ENCODE assay signal across 31 mouse cellular contexts in genomic region chr4:56686141-56686540, GRCm38 (mm10). TPM values are rescaled to one million over a fixed set of nuclear protein-coding genes. Genes with fewer than 3 reads are reported as not detected.
"Had no signal": no experiment of that assay in that cellular context is flagged by ENCODE, and none has a peak within 500 bp of the region (broad histone marks: within the 10 kb centered on the region; RNA-seq: fewer than 3 reads in every experiment).

No protein-coding gene starts in this region.

- H3K4me3 ChIP-seq: layer of hippocampus, adult 2 months; left cerebral cortex, adult 2 months; liver, embryonic 13.5 days; neural tube, embryonic 12.5 days; neural tube, embryonic 15.5 days had no signal

- H3K27ac ChIP-seq: kidney, postnatal 0 days; layer of hippocampus, adult 2 months; left cerebral cortex, adult 2 months; liver, embryonic 13.5 days; neural tube, embryonic 12.5 days; neural tube, embryonic 15.5 days had no signal

- H3K4me1 ChIP-seq: liver, embryonic 13.5 days had no signal

- H3K27me3 ChIP-seq: neural tube, embryonic 12.5 days; neural tube, embryonic 15.5 days had no signal

- ATAC-seq: intestine, postnatal 0 days had no signal

- H3K9me3 ChIP-seq: liver, embryonic 13.5 days; neural tube, embryonic 12.5 days; neural tube, embryonic 15.5 days had no signal

- H3K36me3 ChIP-seq: liver, embryonic 13.5 days; neural tube, embryonic 12.5 days; neural tube, embryonic 15.5 days had no signal

- H3K4me2 ChIP-seq: liver, embryonic 13.5 days had no signal

- H3K9ac ChIP-seq: liver, embryonic 13.5 days; neural tube, embryonic 12.5 days; neural tube, embryonic 15.5 days had no signal

- DNase-seq: kidney, adult 2 months; kidney, postnatal 25 days; layer of hippocampus, adult 9-11 months; layer of hippocampus, postnatal 36 days; liver, embryonic 13.5 days; lung, adult 2 months; lung, postnatal 14 days; lung, postnatal 4 days; thymus, adult 18-20 months; thymus, postnatal 36 days had no signal

RNA-seq across cellular contexts. Expression of gene Gm26657, which starts 53.7 kb away (rescaled TPM):
- total RNA-seq: layer of hippocampus, adult 2 months; layer of hippocampus, postnatal 36 days; left cerebral cortex, adult 2 months; left cerebral cortex, postnatal 10 days; left cerebral cortex, postnatal 36 days; liver, adult 2 months; megakaryocyte progenitor cell, adult 5-6 weeks; megakaryocyte-erythroid progenitor cell, adult 5-6 weeks had no signal
- polyA plus RNA-seq: intestine, postnatal 0 days; kidney, adult 2 months; kidney, embryonic 14.5 days; kidney, postnatal 0 days; large intestine, adult 2 months; limb, embryonic 11.5 days; limb, embryonic 14.5 days; liver, adult 2 months; liver, embryonic 13.5 days; liver, embryonic 16.5 days; lung, adult 2 months; lung, embryonic 16.5 days; neural tube, embryonic 12.5 days; neural tube, embryonic 15.5 days; small intestine, adult 2 months; spleen, adult 2 months; stomach, embryonic 16.5 days; urinary bladder, adult 2 months had no signal

RNA-seq across cellular contexts. Expression of gene Actl7b, which starts 55.1 kb away (rescaled TPM):
- total RNA-seq: left cerebral cortex, adult 2 months; left cerebral cortex, postnatal 10 days; liver, adult 2 months had no signal
- polyA plus RNA-seq: intestine, postnatal 0 days; kidney, embryonic 14.5 days; kidney, postnatal 0 days; large intestine, adult 2 months; limb, embryonic 11.5 days; liver, adult 2 months; liver, embryonic 13.5 days; liver, embryonic 16.5 days; lung, embryonic 16.5 days; neural tube, embryonic 12.5 days; neural tube, embryonic 15.5 days; small intestine, adult 2 months; spleen, adult 2 months; stomach, embryonic 16.5 days; urinary bladder, adult 2 months had no signal

RNA-seq across cellular contexts. Expression of gene Actl7a, which starts 57.1 kb away (rescaled TPM):
- total RNA-seq: layer of hippocampus, adult 2 months; layer of hippocampus, postnatal 36 days; left cerebral cortex, adult 2 months; left cerebral cortex, postnatal 10 days; left cerebral cortex, postnatal 36 days; liver, adult 2 months; megakaryocyte progenitor cell, adult 5-6 weeks; megakaryocyte-erythroid progenitor cell, adult 5-6 weeks had no signal
- polyA plus RNA-seq: intestine, postnatal 0 days; kidney, embryonic 14.5 days; kidney, postnatal 0 days; large intestine, adult 2 months; limb, embryonic 11.5 days; limb, embryonic 14.5 days; liver, adult 2 months; liver, embryonic 13.5 days; liver, embryonic 16.5 days; lung, adult 2 months; lung, embryonic 16.5 days; neural tube, embryonic 12.5 days; neural tube, embryonic 15.5 days; small intestine, adult 2 months; spleen, adult 2 months; stomach, embryonic 16.5 days; urinary bladder, adult 2 months had no signal
